Mouse (Mus musculus) midbrain, postnatal 0 days (tissue): ENCODE measurements around the gene Dgkd. TPM values are rescaled to one million over a fixed set of nuclear protein-coding genes. Genes with fewer than 3 reads are reported as not detected.

Experiments used
- ATAC-seq: fragments of 200-750 bp; cut with Nextera tagmentation; 2 replicates; pipeline ENCODE4 v1.8.0; 2017; ENCODE audit warnings: moderate number of reproducible peaks, mild to moderate bottlenecking, moderate TSS enrichment, moderate library complexity; ENCODE audit not compliant: low FRiP score
- DNase-seq: peaks from one replicate; pipeline ENCODE4 v3.0.0-alpha.2; 2015; ENCODE audit warnings: low spot score
- H3K27ac ChIP-seq: fragments of 300-500 bp; sonication (generic); 2 replicates; pipeline ENCODE4 v1.5.1; 2014; ENCODE audit warnings: low read depth, mild to moderate bottlenecking, low read length, mixed read lengths
- H3K27me3 ChIP-seq: fragments of 300-500 bp; sonication (generic); 2 replicates; pipeline ENCODE4 v1.6.1; 2014; ENCODE audit warnings: low read length, control low read depth, mixed read lengths; ENCODE audit not compliant: insufficient read depth
- H3K36me3 ChIP-seq: fragments of 300-500 bp; sonication (generic); 2 replicates; pipeline ENCODE4 v1.6.1; 2014; ENCODE audit warnings: low read length, control low read depth, mixed read lengths; ENCODE audit not compliant: insufficient read depth
- H3K4me1 ChIP-seq: fragments of 300-500 bp; sonication (generic); 2 replicates; pipeline ENCODE4 v1.6.1; 2014; ENCODE audit warnings: mild to moderate bottlenecking, control low read depth, antibody characterized with exemption, low read length, mixed read lengths; ENCODE audit not compliant: insufficient read depth
- H3K4me2 ChIP-seq: fragments of 300-500 bp; sonication (generic); 2 replicates; pipeline ENCODE4 v1.6.1; 2014; ENCODE audit warnings: low read depth, mild to moderate bottlenecking, low read length, mixed read lengths; ENCODE audit not compliant: poor library complexity, severe bottlenecking
- H3K4me3 ChIP-seq: fragments of 300-500 bp; sonication (generic); 2 replicates; pipeline ENCODE4 v1.5.1; 2014; ENCODE audit warnings: low read depth, mild to moderate bottlenecking, low read length, moderate library complexity
- H3K9ac ChIP-seq: fragments of 300-500 bp; sonication (generic); replicated peaks from 2 replicates; pipeline ENCODE4 v1.6.1; 2014; ENCODE audit warnings: mild to moderate bottlenecking, low read length, moderate library complexity, mixed read lengths; ENCODE audit not compliant: poor library complexity, severe bottlenecking
- H3K9me3 ChIP-seq: fragments of 300-500 bp; sonication (generic); 2 replicates; pipeline ENCODE4 v1.6.1; 2016; ENCODE audit warnings: low read length, control low read depth
- CTCF ChIP-seq: IDR thresholded peaks from 2 replicates; pipeline ENCODE4 v1.5.1; 2016; ENCODE audit warnings: antibody characterized with exemption, mild to moderate bottlenecking
- WGBS: fragments of 180-500 bp; shearing (Covaris S2); extraction: QIAGEN DNeasy Blood & Tissue Kit; methylation state at CpG from one replicate; pipeline ENCODE4 v1.1.7; 2014; 5-methylcytosine and 5-hydroxymethylcytosine counted together
- polyA plus RNA-seq: library from polyadenylated mRNA; unstranded; fragments of >200 nt; fragmentation: Nextera tagmentation; extraction: Ambion mirVana; gene quantifications from 2 replicates; pipeline ENCODE4 v1.2.1, GENCODE M21; 2015
- total RNA-seq: library from RNA; depleted of rRNA; stranded (reverse); fragments of >200 nt; gene quantifications from 2 replicates; pipeline ENCODE4 v1.2.3, GENCODE M21; 2014; rRNA removed

Gene Dgkd
- total and polyA plus RNA-seq, 2 experiments from 2014 or later = 36.6 to 77.5 TPM

DNA sequence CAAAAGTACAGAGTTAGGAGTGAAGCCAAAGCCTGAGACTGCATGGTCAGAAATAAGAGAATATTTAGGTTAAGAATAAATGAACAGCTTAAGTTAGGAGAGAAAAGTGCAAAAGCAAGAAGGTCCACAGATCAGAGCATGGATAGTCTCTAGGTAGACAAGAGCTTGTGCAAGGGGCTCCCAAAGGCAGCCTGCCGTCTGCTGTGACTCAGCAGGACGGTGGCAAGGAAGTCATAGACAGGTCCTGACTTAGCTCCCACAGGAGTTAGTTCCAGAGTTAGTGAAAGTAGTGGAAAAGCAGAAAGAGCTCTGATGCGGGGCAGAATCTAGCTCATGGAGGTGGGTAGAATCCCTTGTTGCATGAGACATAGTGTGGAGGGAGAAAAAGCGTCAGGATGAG, 117.3 kb downstream of the Dgkd start:
- 90% methylated on average over 4 of the region's 4 CpGs for WGBS

DNA sequence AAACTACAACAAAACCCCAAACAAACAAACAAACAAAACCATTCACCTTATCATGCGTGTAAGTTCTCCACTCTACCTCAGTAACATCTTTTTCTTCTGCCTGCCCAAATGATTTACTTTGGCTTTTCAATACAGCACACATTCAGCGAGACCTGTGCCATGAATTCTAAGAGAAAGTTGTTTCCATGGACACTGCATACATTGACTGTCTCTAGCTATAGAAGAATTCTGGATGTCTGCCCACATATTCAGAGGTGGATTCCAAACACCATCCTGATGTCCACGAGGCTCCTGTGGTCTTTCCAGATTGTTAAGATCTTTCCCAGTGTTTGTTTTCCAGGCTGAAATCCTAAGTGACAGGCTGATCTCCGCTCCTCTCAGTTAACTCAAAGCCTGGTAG, 129.2 kb downstream of the Dgkd start:
- Histone ChIP-seq H3K36me3 (peaks cover 66% of the 10 kb centered on the region), H3K4me2 (no peak overlapping the region), H3K4me3 (no peak overlapping the region), H3K9me3 (no peaks in the 10 kb centered on the region), H3K27ac (no peak overlapping the region), H3K27me3 (no peaks in the 10 kb centered on the region), H3K9ac (no peak overlapping the region), H3K4me1 (no peaks in the 10 kb centered on the region)
- TF ChIP-seq CTCF = no peak
- 61% methylated on average over 4 of the region's 4 CpGs for WGBS
- no peak for DNase-seq
- ATAC-seq = no peak

More for the DNA sequence above, 117.3 kb downstream of the Dgkd start:
- TF ChIP-seq CTCF = no peak
- Histone ChIP-seq H3K4me2 (no peak overlapping the region), H3K9me3 (no peaks in the 10 kb centered on the region), H3K27ac (no peak overlapping the region), H3K4me3 (no peak overlapping the region), H3K27me3 (no peaks in the 10 kb centered on the region), H3K36me3 (peaks cover 45% of the 10 kb centered on the region), H3K4me1 (no peaks in the 10 kb centered on the region), H3K9ac (no peak overlapping the region)
- no peak for DNase-seq
- ATAC-seq = no peak

DNA sequence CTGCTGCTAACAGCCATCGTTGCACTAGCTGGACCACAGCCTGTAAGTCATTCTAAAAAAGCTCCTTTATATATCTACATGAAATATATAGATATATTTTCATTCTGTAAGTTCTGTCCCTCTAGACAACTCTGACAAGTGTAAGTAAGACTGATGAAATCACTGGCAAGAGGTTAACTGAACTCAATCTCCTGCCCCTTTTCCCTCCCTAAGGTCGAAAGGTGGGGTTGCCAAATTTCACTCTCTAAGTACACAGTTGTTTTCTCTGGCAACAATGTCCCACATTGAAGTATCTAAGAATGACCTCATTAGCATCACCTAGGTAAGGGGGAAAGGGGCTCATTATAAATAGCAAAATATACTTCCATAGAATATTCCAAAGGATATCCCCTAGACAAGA, 139.6 kb downstream of the Dgkd start:
- H3K27me3 ChIP-seq = no peaks in the 10 kb centered on the region
- ATAC-seq (no peak), DNase-seq (no peak)
- no peak overlapping the region for H3K4me2 ChIP-seq
- peaks cover 28% of the 10 kb centered on the region; the same call in 1 of the 2 replicates for H3K36me3 ChIP-seq
- H3K4me3 ChIP-seq = no peak overlapping the region
- no peak for TF ChIP-seq CTCF
- no peaks in the 10 kb centered on the region for H3K9me3 ChIP-seq
- no peak overlapping the region for H3K27ac ChIP-seq
- no peaks in the 10 kb centered on the region for H3K4me1 ChIP-seq
- 90% methylated on average over 2 of the region's 2 CpGs for WGBS
- H3K9ac ChIP-seq = no peak overlapping the region

Other genes starting within 250 kb of the Dgkd start
- gene Inpp5d, start 233.0 kb upstream of the Dgkd start, total RNA-seq = 6.4 and 9.8 TPM in 2 replicates
- 2.6 and 3.1 TPM in 2 replicates for gene Inpp5d, start 233.0 kb upstream of the Dgkd start, polyA plus RNA-seq
- gene Atg16l1, start 97.4 kb upstream of the Dgkd start, total RNA-seq = 69.5 and 72.9 TPM in 2 replicates
- gene Atg16l1, start 97.4 kb upstream of the Dgkd start, polyA plus RNA-seq = 65.4 and 71.0 TPM in 2 replicates
- not detected in 2 replicates for gene Sag, start 49.6 kb upstream of the Dgkd start, total RNA-seq
- gene Sag, start 49.6 kb upstream of the Dgkd start, polyA plus RNA-seq = 1.2 and 1.9 TPM in 2 replicates
- gene Usp40, start 155.3 kb downstream of the Dgkd start, total RNA-seq = 15.8 and 18.5 TPM in 2 replicates
- gene Usp40, start 155.3 kb downstream of the Dgkd start, polyA plus RNA-seq = 8.4 and 9.8 TPM in 2 replicates
- not detected in 2 replicates for gene Ugt1a10, start 202.1 kb downstream of the Dgkd start, total RNA-seq
- gene Ugt1a10, start 202.1 kb downstream of the Dgkd start, polyA plus RNA-seq = not detected in 2 replicates
- not detected in 2 replicates for gene Ugt1a9, start 217.5 kb downstream of the Dgkd start, total RNA-seq
- gene Ugt1a9, start 217.5 kb downstream of the Dgkd start, polyA plus RNA-seq = not detected in 2 replicates
- gene Ugt1a8, start 234.5 kb downstream of the Dgkd start, total RNA-seq = not detected in 2 replicates
- gene Ugt1a8, start 234.5 kb downstream of the Dgkd start, polyA plus RNA-seq = not detected in 2 replicates
- 1.0 and 1.5 TPM in 2 replicates for gene Ugt1a7c, start 241.8 kb downstream of the Dgkd start, total RNA-seq
- gene Ugt1a7c, start 241.8 kb downstream of the Dgkd start, polyA plus RNA-seq = 1.6 and 2.7 TPM in 2 replicates
- 0.94 and 1.9 TPM in 2 replicates for gene Ugt1a6b, start 250.0 kb downstream of the Dgkd start, total RNA-seq
- gene Ugt1a6b, start 250.0 kb downstream of the Dgkd start, polyA plus RNA-seq = not detected in 2 replicates